Mouse (Mus musculus) midbrain, postnatal 0 days (tissue): ENCODE measurements at regions not wholly inside any gene's neighbourhood (a gene's known extent, or its start where the extent isn't known, plus 50 kb on each side); places are given as distances from the start of the nearest gene placed in this dataset.

ENCODE experiments used
- ATAC-seq: fragments of 200-750 bp; cut with Nextera tagmentation; 2 replicates; pipeline ENCODE4 v1.8.0; 2017; ENCODE audit warnings: moderate number of reproducible peaks, mild to moderate bottlenecking, moderate TSS enrichment, moderate library complexity; ENCODE audit not compliant: low FRiP score
- DNase-seq: peaks from one replicate; pipeline ENCODE4 v3.0.0-alpha.2; 2015; ENCODE audit warnings: low spot score
- H3K27ac ChIP-seq: fragments of 300-500 bp; sonication (generic); 2 replicates; pipeline ENCODE4 v1.5.1; 2014; ENCODE audit warnings: low read depth, mild to moderate bottlenecking, low read length, mixed read lengths
- H3K27me3 ChIP-seq: fragments of 300-500 bp; sonication (generic); 2 replicates; pipeline ENCODE4 v1.6.1; 2014; ENCODE audit warnings: low read length, control low read depth, mixed read lengths; ENCODE audit not compliant: insufficient read depth
- H3K36me3 ChIP-seq: fragments of 300-500 bp; sonication (generic); 2 replicates; pipeline ENCODE4 v1.6.1; 2014; ENCODE audit warnings: low read length, control low read depth, mixed read lengths; ENCODE audit not compliant: insufficient read depth
- H3K4me1 ChIP-seq: fragments of 300-500 bp; sonication (generic); 2 replicates; pipeline ENCODE4 v1.6.1; 2014; ENCODE audit warnings: mild to moderate bottlenecking, control low read depth, antibody characterized with exemption, low read length, mixed read lengths; ENCODE audit not compliant: insufficient read depth
- H3K4me2 ChIP-seq: fragments of 300-500 bp; sonication (generic); 2 replicates; pipeline ENCODE4 v1.6.1; 2014; ENCODE audit warnings: low read depth, mild to moderate bottlenecking, low read length, mixed read lengths; ENCODE audit not compliant: poor library complexity, severe bottlenecking
- H3K4me3 ChIP-seq: fragments of 300-500 bp; sonication (generic); 2 replicates; pipeline ENCODE4 v1.5.1; 2014; ENCODE audit warnings: low read depth, mild to moderate bottlenecking, low read length, moderate library complexity
- H3K9ac ChIP-seq: fragments of 300-500 bp; sonication (generic); replicated peaks from 2 replicates; pipeline ENCODE4 v1.6.1; 2014; ENCODE audit warnings: mild to moderate bottlenecking, low read length, moderate library complexity, mixed read lengths; ENCODE audit not compliant: poor library complexity, severe bottlenecking
- H3K9me3 ChIP-seq: fragments of 300-500 bp; sonication (generic); 2 replicates; pipeline ENCODE4 v1.6.1; 2016; ENCODE audit warnings: low read length, control low read depth
- CTCF ChIP-seq: IDR thresholded peaks from 2 replicates; pipeline ENCODE4 v1.5.1; 2016; ENCODE audit warnings: antibody characterized with exemption, mild to moderate bottlenecking
- WGBS: fragments of 180-500 bp; shearing (Covaris S2); extraction: QIAGEN DNeasy Blood & Tissue Kit; methylation state at CpG from one replicate; pipeline ENCODE4 v1.1.7; 2014; 5-methylcytosine and 5-hydroxymethylcytosine counted together

- no peak overlapping the region for H3K9ac ChIP-seq
- no peak for DNase-seq
- H3K36me3 ChIP-seq: no peaks in the 10 kb centered on the region
- no peak overlapping the region for H3K4me3 ChIP-seq
- ATAC-seq: no peak
- H3K4me1 ChIP-seq: no peaks in the 10 kb centered on the region
- no peaks in the 10 kb centered on the region for H3K9me3 ChIP-seq
- H3K4me2 ChIP-seq: no peak overlapping the region
- TF ChIP-seq CTCF: no peak
- H3K27ac ChIP-seq: no peak overlapping the region
- no peaks in the 10 kb centered on the region for H3K27me3 ChIP-seq
- WGBS: 77% methylated on average over 8 of the region's 8 CpGs
These were observed 221.8 kb downstream of the Trim52 start for GRCm38 (mm10) chr14:106327653-106328283.

GRCm38 (mm10) chr14:106364767-106365623, 259.0 kb downstream of the Trim52 start:
- ATAC-seq: no peak
- H3K27me3 ChIP-seq: no peaks in the 10 kb centered on the region
- no peak overlapping the region for H3K9ac ChIP-seq

GRCm38 (mm10) chr14:106365624-106366118, 259.7 kb downstream of the Trim52 start:
- Histone ChIP-seq H3K36me3 (no peaks in the 10 kb centered on the region), H3K27ac (no peak overlapping the region), H3K9me3 (no peaks in the 10 kb centered on the region), H3K27me3 (no peaks in the 10 kb centered on the region), H3K4me3 (no peak overlapping the region), H3K4me2 (no peak overlapping the region), H3K4me1 (no peaks in the 10 kb centered on the region), H3K9ac (no peak overlapping the region)
- ATAC-seq (no peak), DNase-seq (no peak)
- 78% methylated on average over 3 of the region's 3 CpGs for WGBS
- TF ChIP-seq CTCF: no peak

More at GRCm38 (mm10) chr14:106364767-106365623, 259.0 kb downstream of the Trim52 start:
- H3K9me3 ChIP-seq: no peaks in the 10 kb centered on the region
- no peak overlapping the region for H3K4me2 ChIP-seq
- no peak for DNase-seq
- WGBS: 80% methylated on average over 8 of the region's 8 CpGs
- TF ChIP-seq CTCF: no peak
- H3K36me3 ChIP-seq: no peaks in the 10 kb centered on the region
- no peaks in the 10 kb centered on the region for H3K4me1 ChIP-seq
- H3K4me3 ChIP-seq: no peak overlapping the region
- no peak overlapping the region for H3K27ac ChIP-seq

GRCm38 (mm10) chr14:106373451-106373850, 267.5 kb downstream of the Trim52 start:
- Histone ChIP-seq H3K36me3 (no peaks in the 10 kb centered on the region), H3K9me3 (no peaks in the 10 kb centered on the region), H3K4me1 (no peaks in the 10 kb centered on the region), H3K4me2 (no peak overlapping the region), H3K27me3 (no peaks in the 10 kb centered on the region), H3K4me3 (no peak overlapping the region), H3K9ac (no peak overlapping the region), H3K27ac (no peak overlapping the region)
- ATAC-seq: no peak
- TF ChIP-seq CTCF: no peak
- 44% methylated on average over 1 of the region's 1 CpGs for WGBS
- DNase-seq: no peak

GRCm38 (mm10) chr14:106379645-106380044, 273.6 kb downstream of the Trim52 start:
- Histone ChIP-seq H3K4me3 (no peak overlapping the region), H3K27me3 (no peaks in the 10 kb centered on the region), H3K27ac (no peak overlapping the region), H3K9me3 (no peaks in the 10 kb centered on the region), H3K4me1 (no peaks in the 10 kb centered on the region), H3K9ac (no peak overlapping the region), H3K36me3 (no peaks in the 10 kb centered on the region), H3K4me2 (no peak overlapping the region)
- DNase-seq (no peak), ATAC-seq (no peak)
- WGBS: 94% methylated on average over 4 of the region's 4 CpGs
- no peak for TF ChIP-seq CTCF

- no peaks in the 10 kb centered on the region for H3K9me3 ChIP-seq
- H3K4me3 ChIP-seq: no peak overlapping the region
- H3K27ac ChIP-seq: no peak overlapping the region
- no peak overlapping the region for H3K4me2 ChIP-seq
- H3K4me1 ChIP-seq: no peaks in the 10 kb centered on the region
- TF ChIP-seq CTCF: no peak
- no peak overlapping the region for H3K9ac ChIP-seq
- no peak for ATAC-seq
- H3K27me3 ChIP-seq: no peaks in the 10 kb centered on the region
- no peaks in the 10 kb centered on the region for H3K36me3 ChIP-seq
- WGBS: 79% methylated on average over 3 of the region's 3 CpGs
- no peak for DNase-seq
These were observed 281.7 kb downstream of the Trim52 start for GRCm38 (mm10) chr14:106387671-106388070.
